Mouse (Mus musculus) heart, postnatal 0 days (tissue): ENCODE results near the gene Rabgap1l.

Experiments used
- CTCF ChIP-seq: IDR thresholded peaks from 2 replicates; pipeline ENCODE4 v1.5.1; 2016; ENCODE audit warnings: antibody characterized with exemption, control low read depth, low read depth
- EP300 ChIP-seq: IDR thresholded peaks from 2 replicates; pipeline ENCODE4 v1.6.1; 2016; ENCODE audit warnings: antibody characterized with exemption, low read depth

GRCm38 (mm10) chr1:160287058-160287645 is 505.9 kb downstream of the Rabgap1l start:
- TF ChIP-seq EP300: no peak
- no peak for TF ChIP-seq CTCF
